Mouse (Mus musculus): ENCODE measurements around the gene Iqschfp. TPM values are rescaled to one million over a fixed set of nuclear protein-coding genes. Genes with fewer than 3 reads are reported as not detected.

The Iqschfp gene
- polyA plus RNA-seq, 1 experiment from 2014 or later, result 7.6 TPM

DNA sequence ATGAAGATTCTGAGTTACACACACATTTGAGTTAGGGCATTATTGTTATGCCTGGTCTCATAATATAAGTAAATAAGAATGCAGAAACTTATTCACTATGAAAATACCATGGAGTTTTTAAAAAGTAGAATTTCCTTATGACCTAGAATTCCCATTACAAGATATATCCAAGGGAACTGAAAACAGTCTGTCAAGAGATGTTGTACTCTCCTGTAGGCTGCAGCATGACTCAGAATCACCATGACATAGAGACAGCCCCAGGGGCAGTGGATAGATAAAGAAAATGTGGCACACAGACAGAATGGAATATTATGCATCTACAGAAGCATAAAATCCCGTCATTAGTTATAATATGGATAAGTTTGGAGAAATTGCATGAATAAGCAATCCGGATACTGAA, 150.9 kb downstream of the Iqschfp start:
- no peak overlapping the region for H3K9ac ChIP-seq (replicated peaks; ENCODE audit: low read length)
- H3K4me3 ChIP-seq (replicated peaks; ENCODE audit: low read depth, low read length), result no peak overlapping the region
- 83% methylated on average over 2 of the region's 2 CpGs for WGBS
- no peak for DNase-seq
- no peak for ATAC-seq (ENCODE audit: low FRiP score, low TSS enrichment)
- H3K9me3 ChIP-seq (ENCODE audit: control insufficient read depth, low read length), result no peaks in the 10 kb centered on the region
- no peak overlapping the region for H3K4me2 ChIP-seq (ENCODE audit: low read length)
- no peaks in the 10 kb centered on the region; the same call in 1 of the 2 replicates for H3K4me1 ChIP-seq (ENCODE audit: control insufficient read depth, insufficient read depth, low read length)
- H3K27ac ChIP-seq (replicated peaks; ENCODE audit: low read depth, low read length), result no peak overlapping the region
- H3K27me3 ChIP-seq (ENCODE audit: control insufficient read depth, insufficient read depth, low read length), result no peaks in the 10 kb centered on the region
- H3K36me3 ChIP-seq (ENCODE audit: control insufficient read depth, insufficient read depth, low read length), result no peaks in the 10 kb centered on the region

DNA sequence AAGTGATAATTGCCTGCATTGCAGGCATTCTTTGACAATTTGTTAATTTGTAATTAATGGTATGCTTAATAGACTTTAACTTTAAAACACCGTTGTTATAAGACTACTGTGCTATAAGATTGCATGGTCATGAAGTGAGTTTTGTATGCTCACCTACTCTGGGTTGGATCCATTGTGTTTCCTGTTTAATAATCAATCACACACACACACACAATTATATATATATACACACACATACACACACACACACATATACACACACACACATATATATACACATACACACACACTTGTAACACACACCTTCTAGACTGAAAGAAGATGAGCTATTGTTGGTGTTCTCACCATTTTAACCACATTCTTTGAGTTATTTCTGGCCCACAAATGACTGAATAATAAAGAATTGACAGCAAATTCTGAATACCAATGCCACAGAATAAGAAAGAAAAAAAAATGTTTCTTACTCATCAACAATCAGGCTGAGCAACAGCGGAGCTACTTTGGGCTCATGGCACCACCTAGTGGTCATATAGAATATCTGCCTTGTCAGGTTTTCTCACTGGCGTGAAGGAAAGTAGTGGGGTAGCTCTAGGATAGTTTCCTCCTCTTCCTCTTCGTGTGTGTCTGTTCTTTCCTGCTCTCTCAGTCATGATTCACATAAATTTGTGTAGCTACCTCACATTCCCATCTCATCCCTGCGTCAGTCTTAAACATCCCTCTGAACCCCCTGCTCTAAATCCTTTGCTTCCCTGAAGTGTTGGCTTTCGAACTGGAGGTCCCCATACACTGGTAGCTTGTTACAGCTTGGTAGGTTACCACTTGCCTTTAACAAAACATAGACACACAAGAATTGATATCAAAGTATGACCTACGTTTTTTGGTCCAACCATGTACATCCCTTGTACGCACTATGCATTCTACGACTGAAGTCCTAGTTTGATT, 153.7 kb downstream of the Iqschfp start:
- Histone ChIP-seq H3K9me3 (ENCODE audit: control insufficient read depth, low read length) (no peaks in the 10 kb centered on the region), H3K4me3 (replicated peaks; ENCODE audit: low read depth, low read length) (no peak overlapping the region), H3K4me1 (ENCODE audit: control insufficient read depth, insufficient read depth, low read length) (no peaks in the 10 kb centered on the region; the same call in 1 of the 2 replicates), H3K4me2 (ENCODE audit: low read length) (no peak overlapping the region), H3K27ac (replicated peaks; ENCODE audit: low read depth, low read length) (no peak overlapping the region), H3K9ac (replicated peaks; ENCODE audit: low read length) (no peak overlapping the region), H3K36me3 (ENCODE audit: control insufficient read depth, insufficient read depth, low read length) (no peaks in the 10 kb centered on the region), H3K27me3 (ENCODE audit: control insufficient read depth, insufficient read depth, low read length) (no peaks in the 10 kb centered on the region)
- 51% methylated on average over 9 of the region's 9 CpGs for WGBS
- ATAC-seq (ENCODE audit: low FRiP score, low TSS enrichment) (no peak; the same call in 1 of the 2 replicates), DNase-seq (peak; percentile 93)

DNA sequence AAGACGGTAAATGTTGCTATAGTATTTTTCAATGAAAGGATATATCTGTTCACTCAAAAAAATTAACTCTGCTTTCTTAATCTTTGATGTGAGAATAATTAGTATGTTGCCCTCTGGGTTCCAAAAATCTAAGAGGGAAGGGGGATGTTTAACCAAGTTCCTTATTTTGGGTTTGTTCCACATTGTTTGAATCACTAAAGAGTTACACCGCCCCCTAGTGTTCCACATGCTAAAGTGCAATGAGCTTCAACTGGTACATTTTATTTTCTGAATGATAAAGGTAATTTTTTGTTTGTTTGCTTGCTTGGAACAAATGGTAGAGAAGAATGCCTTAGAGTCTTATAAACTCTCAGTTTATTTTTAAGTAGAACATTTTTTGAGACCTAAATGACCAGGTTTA, 161.5 kb downstream of the Iqschfp start:
- no peak overlapping the region for H3K9ac ChIP-seq (replicated peaks; ENCODE audit: low read length)
- DNase-seq (peak; percentile 80), ATAC-seq (ENCODE audit: low FRiP score, low TSS enrichment) (no peak)
- WGBS, result 49% methylated on average over 2 of the region's 2 CpGs
- no peaks in the 10 kb centered on the region for H3K36me3 ChIP-seq (ENCODE audit: control insufficient read depth, insufficient read depth, low read length)
- H3K4me2 ChIP-seq (ENCODE audit: low read length), result no peak overlapping the region
- no peaks in the 10 kb centered on the region for H3K9me3 ChIP-seq (ENCODE audit: control insufficient read depth, low read length)
- no peak overlapping the region for H3K27ac ChIP-seq (replicated peaks; ENCODE audit: low read depth, low read length)
- H3K27me3 ChIP-seq (ENCODE audit: control insufficient read depth, insufficient read depth, low read length), result no peaks in the 10 kb centered on the region
- H3K4me1 ChIP-seq (ENCODE audit: control insufficient read depth, insufficient read depth, low read length), result no peaks in the 10 kb centered on the region
- H3K4me3 ChIP-seq (replicated peaks; ENCODE audit: low read depth, low read length), result no peak overlapping the region

DNA sequence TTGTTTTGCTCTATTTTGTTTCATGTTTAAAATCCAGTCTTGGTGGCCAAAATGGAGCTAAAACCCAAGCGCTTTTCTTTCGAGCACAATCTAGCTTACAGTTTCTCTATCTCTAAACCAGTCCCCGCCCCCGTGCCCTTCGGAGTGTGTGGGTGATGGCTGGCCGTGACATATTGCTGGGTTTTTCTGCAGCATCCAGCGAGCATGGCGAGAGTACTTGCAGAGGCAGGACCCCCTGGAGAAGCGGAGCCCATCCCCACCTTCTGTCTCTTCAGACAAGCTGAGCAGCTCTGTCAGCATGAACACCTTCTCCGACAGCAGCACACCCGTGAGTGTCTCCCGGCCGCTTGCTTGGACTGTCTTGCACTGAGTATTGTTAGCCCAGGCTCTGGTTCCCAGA, 163.0 kb downstream of the Iqschfp start:
- Histone ChIP-seq H3K27me3 (ENCODE audit: control insufficient read depth, insufficient read depth, low read length) (no peaks in the 10 kb centered on the region), H3K4me3 (replicated peaks; ENCODE audit: low read depth, low read length) (no peak overlapping the region), H3K27ac (replicated peaks; ENCODE audit: low read depth, low read length) (no peak overlapping the region), H3K36me3 (ENCODE audit: control insufficient read depth, insufficient read depth, low read length) (no peaks in the 10 kb centered on the region), H3K4me2 (ENCODE audit: low read length) (no peak overlapping the region), H3K9ac (replicated peaks; ENCODE audit: low read length) (no peak overlapping the region), H3K9me3 (ENCODE audit: control insufficient read depth, low read length) (no peaks in the 10 kb centered on the region), H3K4me1 (ENCODE audit: control insufficient read depth, insufficient read depth, low read length) (no peaks in the 10 kb centered on the region)
- ATAC-seq (ENCODE audit: low FRiP score, low TSS enrichment) (no peak), DNase-seq (no peak)
- whole genome bisulfite sequencing, result 71% methylated on average over 13 of the region's 13 CpGs

DNA sequence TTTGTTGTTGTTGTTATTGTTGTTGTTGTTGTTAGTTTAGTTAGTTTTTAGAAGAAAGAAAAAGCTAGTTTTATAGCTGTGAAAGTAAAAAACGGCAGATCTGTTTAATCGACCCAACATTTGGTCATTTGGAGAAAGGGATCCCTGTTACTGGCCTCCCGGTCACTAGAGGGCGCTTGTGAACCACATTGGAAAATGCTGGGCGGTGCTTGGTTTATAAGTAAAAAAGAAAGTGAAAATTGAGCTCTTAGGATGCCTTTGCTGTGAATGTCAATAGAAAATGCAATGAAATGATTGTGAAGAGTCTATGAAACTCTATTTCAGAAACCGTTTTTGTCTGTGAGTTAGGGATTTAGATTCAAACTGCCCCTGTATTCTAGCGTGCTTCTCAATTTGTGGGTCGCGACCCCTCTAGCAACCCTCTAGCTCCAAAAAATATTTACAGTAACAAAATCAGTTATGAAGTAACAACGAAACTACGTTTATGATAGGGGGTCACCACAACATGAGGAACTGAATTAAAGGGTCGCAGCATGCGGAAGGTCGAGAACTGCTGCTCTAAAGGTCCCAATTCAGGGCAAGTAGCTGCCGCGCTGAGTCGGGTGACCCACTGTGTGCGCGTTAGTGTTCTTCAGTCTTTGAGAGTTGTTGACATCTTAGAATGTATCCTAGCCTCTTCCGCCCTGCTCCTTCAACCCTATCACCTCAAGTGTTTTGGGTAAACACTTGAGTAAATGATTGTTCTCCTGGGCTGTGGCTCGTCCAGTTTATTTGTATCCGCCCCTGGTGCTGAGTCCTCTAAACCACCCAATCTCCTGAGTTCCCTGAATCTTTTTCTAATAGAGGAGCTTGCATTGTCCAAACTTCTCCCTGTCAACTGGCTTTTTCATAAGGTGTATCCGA, 164.6 kb downstream of the Iqschfp start:
- H3K9ac ChIP-seq (replicated peaks; ENCODE audit: low read length), result no peak overlapping the region
- WGBS, result 60% methylated on average over 23 of the region's 23 CpGs
- H3K9me3 ChIP-seq (ENCODE audit: control insufficient read depth, low read length), result no peaks in the 10 kb centered on the region
- H3K4me2 ChIP-seq (ENCODE audit: low read length), result peak overlapping the region; percentile 33
- H3K4me3 ChIP-seq (replicated peaks; ENCODE audit: low read depth, low read length), result no peak overlapping the region; the same call in 1 of the 2 replicates
- no peak for ATAC-seq (ENCODE audit: low FRiP score, low TSS enrichment)
- no peaks in the 10 kb centered on the region for H3K36me3 ChIP-seq (ENCODE audit: control insufficient read depth, insufficient read depth, low read length)
- peak; percentile 91 for DNase-seq
- H3K4me1 ChIP-seq (ENCODE audit: control insufficient read depth, insufficient read depth, low read length), result no peaks in the 10 kb centered on the region
- no peak overlapping the region for H3K27ac ChIP-seq (replicated peaks; ENCODE audit: low read depth, low read length)
- no peaks in the 10 kb centered on the region for H3K27me3 ChIP-seq (ENCODE audit: control insufficient read depth, insufficient read depth, low read length)

DNA sequence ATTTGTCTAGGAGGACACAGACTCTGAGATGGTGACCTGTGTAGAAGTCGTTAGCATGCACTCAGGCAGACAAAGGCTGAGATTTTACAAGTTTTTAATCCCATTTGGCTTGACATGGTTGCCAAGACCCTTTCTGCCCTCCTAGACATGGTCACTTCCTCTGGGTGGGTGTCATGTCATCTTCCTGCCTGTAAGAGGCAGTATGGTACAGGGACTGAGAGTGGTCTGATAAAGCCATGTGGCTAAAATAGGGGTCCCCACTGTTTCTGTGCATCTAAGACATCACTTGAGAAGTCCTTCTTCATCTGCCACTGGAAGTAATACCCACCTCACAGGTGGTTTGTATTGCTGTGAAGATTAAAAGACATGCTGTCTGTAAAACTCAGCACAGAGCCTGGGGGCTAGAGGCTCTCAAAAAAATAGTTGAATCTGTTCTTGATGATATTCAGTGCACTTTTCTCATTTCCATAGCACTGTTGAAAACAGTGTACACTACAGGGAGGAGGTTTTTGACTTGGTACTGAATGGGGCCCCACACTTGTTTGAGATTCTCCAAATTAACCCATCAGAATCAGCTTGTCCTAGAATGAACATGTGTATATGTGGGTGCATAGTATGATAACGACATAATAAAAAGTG, 167.2 kb downstream of the Iqschfp start:
- no peak overlapping the region for H3K9ac ChIP-seq (replicated peaks; ENCODE audit: low read length)
- no peak overlapping the region for H3K4me2 ChIP-seq (ENCODE audit: low read length)
- ATAC-seq (ENCODE audit: low FRiP score, low TSS enrichment), result peak; percentile 31; the same call in 1 of the 2 replicates
- no peaks in the 10 kb centered on the region for H3K9me3 ChIP-seq (ENCODE audit: control insufficient read depth, low read length)
- H3K27me3 ChIP-seq (ENCODE audit: control insufficient read depth, insufficient read depth, low read length), result no peaks in the 10 kb centered on the region
- WGBS, result 51% methylated on average over 2 of the region's 2 CpGs
- peak; percentile 81 for DNase-seq
- H3K36me3 ChIP-seq (ENCODE audit: control insufficient read depth, insufficient read depth, low read length), result no peaks in the 10 kb centered on the region
- no peaks in the 10 kb centered on the region for H3K4me1 ChIP-seq (ENCODE audit: control insufficient read depth, insufficient read depth, low read length)
- no peak overlapping the region for H3K27ac ChIP-seq (replicated peaks; ENCODE audit: low read depth, low read length)
- no peak overlapping the region for H3K4me3 ChIP-seq (replicated peaks; ENCODE audit: low read depth, low read length)

DNA sequence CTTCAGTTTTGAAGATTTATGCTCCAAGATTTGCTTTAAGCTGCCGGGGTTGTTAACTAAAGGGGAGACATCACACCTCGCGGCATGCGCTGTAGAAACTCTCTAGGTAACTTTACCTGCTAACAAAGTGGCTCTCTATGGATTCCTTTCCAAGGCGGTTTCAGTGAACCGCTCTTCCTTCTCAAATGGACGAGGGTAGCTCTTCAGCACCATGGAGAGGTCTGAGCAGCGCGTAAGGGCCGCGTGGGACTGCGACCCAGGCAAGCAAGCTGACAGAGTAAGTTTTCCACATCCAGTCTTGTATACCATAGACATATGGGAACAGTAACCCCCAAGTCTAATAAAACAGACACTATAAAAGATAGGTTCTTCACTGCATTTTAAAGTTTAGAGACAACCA, 172.7 kb downstream of the Iqschfp start, which contains the start of gene Schip1:
Gene Schip1 (plus strand): TSS at position 72 of the 400 bp plus-strand sequence.
- Histone ChIP-seq H3K4me2 (ENCODE audit: low read length) (no peak within 1 kb of the TSS), H3K9me3 (ENCODE audit: control insufficient read depth, low read length) (no peaks in the 10 kb centered on the region), H3K36me3 (ENCODE audit: control insufficient read depth, insufficient read depth, low read length) (no peaks in the 10 kb centered on the region), H3K4me1 (ENCODE audit: control insufficient read depth, insufficient read depth, low read length) (no peaks in the 10 kb centered on the region), H3K4me3 (replicated peaks; ENCODE audit: low read depth, low read length) (no peak within 1 kb of the TSS), H3K9ac (replicated peaks; ENCODE audit: low read length) (no peak within 1 kb of the TSS), H3K27me3 (ENCODE audit: control insufficient read depth, insufficient read depth, low read length) (no peaks in the 10 kb centered on the region), H3K27ac (replicated peaks; ENCODE audit: low read depth, low read length) (no peak within 1 kb of the TSS)
- 41% methylated on average over 12 of the region's 12 CpGs for WGBS
- no peak for ATAC-seq (ENCODE audit: low FRiP score, low TSS enrichment)
- DNase-seq, result peak; percentile 57

Measured in midbrain, embryonic 14.5 days (tissue).